Mouse (Mus musculus) heart, adult 8-10 months (tissue): Measurements from ENCODE around the gene Ctdsp2. TPM values are rescaled to one million over a fixed set of nuclear protein-coding genes. Genes with fewer than 3 reads are reported as not detected.

Experiments used
- DNase-seq: peaks from one replicate; pipeline ENCODE4 v3.0.0; 2022; ENCODE audit warnings: low spot score
- total RNA-seq, 4 experiments: library from RNA; stranded (reverse); gene quantifications; 2 replicates each; pipeline ENCODE4 v1.2.4; 2022

Gene Ctdsp2
- total RNA-seq = 100 to 1,000 TPM in 2 of 4 experiments, 10 to 100 TPM in 2; 84.6 to 110 (median 95.0) TPM

DNA sequence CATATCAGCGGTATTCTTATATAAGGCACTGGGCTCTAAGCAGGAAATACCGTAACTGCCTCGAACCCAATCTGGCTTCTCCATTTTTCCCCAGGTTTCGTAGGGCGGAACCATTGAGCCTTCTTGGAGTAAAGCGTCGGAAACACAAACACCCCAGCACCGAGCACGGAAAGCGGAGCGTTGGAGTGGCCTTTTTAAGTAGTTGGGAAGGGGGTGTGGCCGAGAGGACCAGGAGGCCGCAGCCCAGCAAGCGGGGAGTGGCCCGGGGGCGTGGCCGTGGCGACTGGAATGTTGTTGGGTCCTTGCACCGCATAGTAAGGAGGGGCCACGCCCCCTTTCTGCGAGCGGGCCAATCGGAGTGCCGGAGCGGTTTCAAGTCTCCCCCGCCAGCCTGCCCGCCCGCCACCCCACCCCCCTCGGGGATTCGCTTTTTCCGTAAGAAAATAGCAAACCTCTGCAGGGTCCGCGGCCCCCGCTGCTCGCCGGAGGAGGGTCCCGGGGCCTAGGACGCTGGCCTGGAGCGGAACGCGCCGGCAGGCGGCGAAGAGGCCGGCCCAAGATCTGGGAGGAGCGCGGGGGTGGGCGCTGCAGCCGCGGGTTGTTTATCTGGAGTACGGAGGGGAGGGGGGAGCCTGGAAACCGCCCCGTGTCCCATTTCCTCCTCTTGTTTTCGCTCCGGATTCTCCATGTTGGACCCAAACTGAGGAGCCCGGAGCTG is at the start of gene Ctdsp2:
TSS of gene Ctdsp2 (plus strand) at position 441 of the 718 bp plus-strand sequence.
- peak; percentile 99 for DNase-seq

DNA sequence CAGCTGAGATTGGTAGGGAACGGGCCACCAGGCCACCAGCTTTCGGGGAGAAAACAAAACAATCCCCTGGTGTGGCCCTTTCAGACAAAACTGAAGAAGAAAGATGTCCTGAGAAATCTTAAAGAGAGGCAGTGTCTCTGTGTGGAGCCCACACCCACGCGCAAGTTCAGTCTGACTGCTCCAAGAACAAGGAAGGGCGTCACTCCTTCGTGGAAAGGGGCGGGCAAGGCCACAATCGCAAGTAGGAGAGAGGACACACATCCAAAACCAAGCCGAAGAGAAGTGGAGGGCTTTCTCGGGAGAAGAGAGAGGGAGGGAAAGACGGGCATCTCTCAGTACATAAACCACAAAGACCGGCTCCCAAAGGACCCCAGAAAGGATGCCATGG is 49.7 kb upstream of the Ctdsp2 start:
- peak; percentile 80 for DNase-seq

GRCm38 (mm10) chr10:126929543-126929942 is 49.0 kb upstream of the Ctdsp2 start:
- DNase-seq = no peak

- no peak for DNase-seq
These were observed 48.0 kb upstream of the Ctdsp2 start for GRCm38 (mm10) chr10:126930270-126931121.

GRCm38 (mm10) chr10:126931123-126931759 is 47.3 kb upstream of the Ctdsp2 start:
- no peak for DNase-seq

- DNase-seq = no peak
These were observed 46.8 kb upstream of the Ctdsp2 start for GRCm38 (mm10) chr10:126931760-126932139.

DNA sequence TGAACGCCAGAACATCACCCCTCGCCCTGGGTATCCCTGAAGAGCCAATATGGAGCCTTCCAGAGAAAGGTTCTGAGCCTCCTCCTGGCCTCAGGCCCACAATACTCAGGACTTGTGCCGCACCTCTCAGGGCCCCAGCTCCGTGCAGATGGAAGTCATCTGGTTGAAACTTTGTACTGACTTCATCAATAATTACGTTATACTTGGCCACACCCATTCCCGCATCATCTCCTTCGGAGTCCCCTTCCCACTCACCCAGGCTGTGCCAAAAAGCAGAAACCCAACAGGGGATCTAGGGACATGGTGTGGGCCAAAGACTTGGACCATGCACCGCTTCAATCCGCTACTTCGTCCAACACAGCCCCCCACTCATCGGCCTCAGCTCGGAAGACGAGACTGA is 44.0 kb upstream of the Ctdsp2 start:
- DNase-seq = no peak

DNA sequence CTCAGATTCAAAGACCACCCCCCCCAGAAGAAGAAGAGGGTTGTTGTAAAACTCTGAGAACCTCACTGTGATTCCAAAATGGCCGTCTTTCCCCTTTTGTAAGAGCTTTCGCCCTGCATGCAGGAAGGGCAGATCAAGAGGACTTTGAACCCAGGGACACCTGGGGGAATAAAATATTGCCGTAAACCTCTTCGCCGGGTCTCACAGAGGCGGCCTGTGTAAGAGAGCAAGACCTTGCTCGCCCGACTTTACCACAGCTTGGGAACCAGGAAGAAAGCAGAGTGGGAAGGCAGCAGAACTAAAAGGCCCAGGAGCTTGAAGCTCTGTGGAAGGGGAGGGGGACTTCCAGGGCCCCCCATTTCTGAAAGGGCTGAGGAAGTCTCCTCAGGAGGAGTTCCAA is 43.4 kb upstream of the Ctdsp2 start:
- no peak for DNase-seq

DNA sequence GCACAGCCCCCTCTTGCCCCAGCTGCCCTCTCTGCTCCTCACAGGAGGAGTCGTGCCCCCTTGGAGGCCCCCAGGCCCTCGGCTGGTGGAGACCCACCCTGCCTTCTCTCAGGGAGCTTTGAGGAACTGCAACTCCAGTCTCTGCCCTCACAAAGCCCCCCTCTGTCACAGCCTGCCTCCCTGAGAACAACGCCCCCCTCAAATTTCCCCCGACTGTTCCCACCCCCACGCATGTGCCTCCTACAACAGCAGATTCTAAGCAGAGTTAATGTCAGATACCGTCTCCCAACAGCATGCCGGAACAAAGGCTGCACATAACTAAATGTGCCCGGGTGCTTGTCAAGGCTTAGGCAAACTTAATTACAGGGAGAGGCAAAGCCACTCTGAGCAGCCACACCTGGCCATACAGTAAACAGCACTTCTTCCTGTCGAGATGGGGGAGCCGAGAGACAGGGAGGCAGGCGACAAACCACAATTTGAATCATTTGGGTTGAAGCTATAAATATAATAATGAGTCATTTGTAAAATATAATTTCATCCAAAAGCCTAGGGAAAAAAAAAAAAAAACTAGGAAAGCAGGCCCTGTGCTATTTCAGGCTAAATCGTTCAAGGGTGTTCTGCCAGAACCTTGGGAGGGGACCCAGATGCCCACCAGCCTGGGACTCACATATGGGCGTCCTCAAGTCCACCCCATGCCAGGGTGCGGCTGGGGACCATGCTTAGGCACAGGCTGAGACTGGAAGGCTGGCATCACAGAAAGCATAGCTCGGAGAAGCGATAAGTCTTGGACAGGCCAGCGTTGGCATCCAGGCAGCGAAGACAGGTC is 42.7 kb upstream of the Ctdsp2 start:
- no peak for DNase-seq

GRCm38 (mm10) chr10:126940949-126941348 is 37.6 kb upstream of the Ctdsp2 start:
- DNase-seq = no peak

DNA sequence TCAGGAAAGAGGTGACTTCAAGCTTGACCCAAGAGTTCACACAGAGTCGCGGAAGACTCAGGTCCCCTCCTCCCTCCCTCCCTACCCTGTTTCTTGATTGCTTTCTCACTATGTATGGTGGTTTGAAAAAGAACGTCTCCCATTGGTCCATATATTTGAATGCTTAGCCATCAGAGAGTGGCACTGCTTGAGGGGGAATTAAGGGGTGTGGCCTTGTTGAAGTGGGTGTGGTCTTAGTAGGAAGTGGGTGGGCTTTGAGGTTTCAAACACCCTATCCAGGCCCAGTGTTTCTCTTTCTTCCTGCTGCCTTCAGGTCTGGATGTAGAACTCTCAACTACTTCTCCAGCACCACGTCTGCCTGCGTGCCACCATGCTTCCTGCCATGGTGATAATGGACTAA is 33.0 kb upstream of the Ctdsp2 start:
- DNase-seq = no peak

DNA sequence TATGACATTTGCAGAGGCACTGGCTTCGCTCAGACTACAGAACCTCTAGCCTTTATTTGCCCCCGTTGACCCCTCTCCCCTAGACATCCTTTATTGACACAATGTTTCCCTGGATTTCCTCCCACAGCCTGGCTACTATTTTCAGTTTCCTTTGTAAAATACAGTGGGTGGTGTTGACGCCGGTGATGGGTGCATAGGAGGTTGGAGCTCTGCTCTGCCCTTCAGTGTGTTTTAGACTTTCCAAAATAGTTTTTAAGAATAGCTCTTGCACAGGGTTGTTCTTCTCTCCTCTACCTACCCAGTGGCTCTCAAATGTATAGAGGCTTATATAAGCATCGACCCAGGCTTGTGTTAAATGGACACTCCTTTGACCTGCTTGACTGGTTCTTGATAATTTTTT is 28.7 kb upstream of the Ctdsp2 start:
- DNase-seq = no peak

DNA sequence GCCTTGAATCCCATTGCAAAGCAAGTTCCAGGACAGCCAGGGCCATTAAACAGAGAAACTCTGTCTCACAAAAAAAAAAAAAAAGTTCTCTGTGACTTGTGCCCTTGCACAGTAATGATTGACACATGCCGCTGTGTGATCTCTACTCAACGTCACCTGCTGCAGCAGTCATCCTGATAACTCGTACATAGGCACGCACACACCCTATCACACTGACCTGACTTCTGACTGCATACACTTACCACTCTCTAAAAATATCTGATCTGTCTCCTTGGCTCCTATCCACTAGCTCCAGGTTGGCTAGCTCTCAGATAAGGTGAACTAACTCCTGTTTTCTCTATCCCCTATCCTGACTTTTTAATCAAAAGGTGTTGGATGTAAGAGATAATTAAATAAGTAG is 27.9 kb upstream of the Ctdsp2 start:
- no peak for DNase-seq

GRCm38 (mm10) chr10:126952375-126952774 is 26.1 kb upstream of the Ctdsp2 start:
- no peak for DNase-seq

GRCm38 (mm10) chr10:126953029-126953471 is 25.5 kb upstream of the Ctdsp2 start:
- DNase-seq = no peak

DNA sequence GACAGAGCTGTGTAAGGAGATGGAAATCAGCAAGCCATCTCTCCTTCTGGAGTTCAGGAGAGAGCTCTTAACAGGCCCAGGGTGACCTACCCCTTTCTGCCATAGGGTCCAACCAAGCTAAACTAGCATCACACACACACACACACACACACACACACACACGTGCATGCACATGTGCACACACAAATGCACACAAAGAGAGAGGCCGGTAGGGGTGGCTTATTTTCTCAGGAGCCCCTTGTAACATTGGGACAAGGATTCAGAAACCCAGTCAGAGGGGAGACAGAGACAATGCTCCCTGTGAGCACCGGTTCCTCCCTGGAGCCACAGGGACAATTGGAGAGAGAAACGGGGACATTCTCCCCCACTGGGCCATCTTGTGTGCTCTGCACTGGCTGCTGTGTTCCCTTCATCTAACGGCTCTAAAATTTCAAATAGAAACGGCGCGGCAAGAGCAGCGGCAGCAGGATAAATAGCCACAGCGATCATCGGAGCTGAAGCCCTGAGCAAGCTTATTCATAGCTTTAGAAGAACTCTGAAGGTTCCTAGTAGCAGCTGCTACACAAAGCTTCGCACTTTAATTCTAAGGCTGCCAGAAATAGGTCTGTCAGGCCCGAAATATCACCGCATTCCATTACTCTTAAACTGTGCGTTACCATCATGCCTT is 21.7 kb upstream of the Ctdsp2 start:
- no peak for DNase-seq

DNA sequence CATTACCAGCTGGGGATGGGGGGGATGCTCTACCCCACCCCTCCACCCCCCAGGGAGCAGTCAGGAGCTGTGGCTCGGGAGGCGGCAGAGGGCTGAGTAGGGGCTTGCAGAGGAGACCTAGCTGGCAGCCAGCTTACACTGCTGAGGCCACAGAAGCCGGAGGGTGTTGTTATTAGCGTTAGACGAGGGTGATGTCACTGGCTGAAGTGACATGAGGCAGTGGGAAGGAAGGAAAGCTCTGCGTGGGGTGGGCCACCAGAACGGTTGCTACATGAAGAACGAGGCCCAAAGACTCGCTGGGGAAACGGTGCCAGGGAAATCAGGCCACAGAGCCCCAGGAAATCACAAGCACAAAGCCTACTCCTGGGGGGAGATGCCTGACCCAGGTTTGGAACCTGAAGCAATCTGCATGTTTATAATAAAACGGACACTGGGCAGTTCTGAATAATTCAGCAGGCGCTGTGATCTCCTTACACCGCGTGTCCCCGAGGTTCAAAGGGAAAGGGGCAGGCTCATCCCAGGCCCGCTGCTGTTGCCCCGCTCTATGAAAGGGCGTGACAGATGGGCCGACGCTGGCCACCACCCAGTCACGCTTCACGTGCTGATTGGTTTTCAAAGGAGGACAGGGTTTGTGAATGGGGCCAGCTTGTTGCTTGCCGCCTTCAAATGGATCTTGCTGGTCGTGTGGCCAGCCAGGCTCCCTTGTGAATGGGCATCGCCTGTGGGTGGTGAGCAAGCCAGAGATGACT is 21.0 kb upstream of the Ctdsp2 start:
- DNase-seq = no peak

GRCm38 (mm10) chr10:126960496-126960895 is 18.0 kb upstream of the Ctdsp2 start:
- DNase-seq = no peak

GRCm38 (mm10) chr10:126961757-126962156 is 16.8 kb upstream of the Ctdsp2 start:
- DNase-seq = no peak

GRCm38 (mm10) chr10:126962271-126962965 is 16.1 kb upstream of the Ctdsp2 start:
- no peak for DNase-seq
